Mouse (Mus musculus) gastrocnemius, adult 18-20 months (tissue): ENCODE measurements at regions not wholly inside any gene's neighbourhood (a gene's known extent, or its start where the extent isn't known, plus 50 kb on each side); places are given as distances from the start of the nearest gene placed in this dataset.

Experiments used
- DNase-seq: peaks from one replicate; pipeline ENCODE4 v3.0.0; 2021; ENCODE audit warnings: low spot score

DNA sequence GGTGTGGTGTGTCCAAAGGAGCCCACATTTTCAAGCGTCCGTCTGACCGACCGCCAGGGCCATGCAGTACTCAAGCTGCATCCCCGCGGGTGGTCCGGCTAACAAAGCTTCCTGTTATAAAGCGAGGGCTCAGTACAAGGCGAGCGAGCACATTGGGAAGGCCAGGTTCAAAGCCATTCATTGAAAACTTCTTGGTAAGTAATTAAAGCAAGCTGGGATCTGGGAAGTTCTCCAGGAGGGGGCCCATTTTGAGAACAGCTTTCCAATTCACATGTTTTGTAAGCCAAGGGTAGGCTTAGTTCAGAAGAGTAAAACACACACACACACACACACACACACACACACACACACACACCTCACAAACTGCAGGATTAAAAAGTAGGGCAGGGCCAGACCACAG is 57.3 kb upstream of the Prep start:
- DNase-seq: no peak

DNA sequence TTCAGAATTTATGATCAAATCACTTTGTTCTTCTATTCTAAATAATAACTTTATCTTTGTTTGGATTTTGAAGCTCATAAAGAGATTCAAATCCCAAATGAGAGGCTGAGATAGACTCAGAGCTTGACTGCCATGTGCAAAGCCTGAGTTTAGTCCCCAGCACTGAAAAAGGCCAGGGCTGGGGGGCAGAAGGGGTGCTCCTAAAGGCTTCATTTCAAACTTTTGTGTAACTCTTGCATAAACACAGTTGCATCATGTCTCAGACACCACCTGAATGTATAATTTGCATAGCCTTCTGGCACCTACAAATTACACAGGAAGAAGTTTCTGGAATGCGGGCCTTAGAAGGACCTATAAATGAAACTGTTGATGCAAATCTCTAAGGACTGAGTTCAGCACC is 57.8 kb upstream of the Prep start:
- no peak for DNase-seq

- no peak for DNase-seq
Measured at GRCm38 (mm10) chr10:45004037-45004653, 62.9 kb upstream of the Prep start.

DNA sequence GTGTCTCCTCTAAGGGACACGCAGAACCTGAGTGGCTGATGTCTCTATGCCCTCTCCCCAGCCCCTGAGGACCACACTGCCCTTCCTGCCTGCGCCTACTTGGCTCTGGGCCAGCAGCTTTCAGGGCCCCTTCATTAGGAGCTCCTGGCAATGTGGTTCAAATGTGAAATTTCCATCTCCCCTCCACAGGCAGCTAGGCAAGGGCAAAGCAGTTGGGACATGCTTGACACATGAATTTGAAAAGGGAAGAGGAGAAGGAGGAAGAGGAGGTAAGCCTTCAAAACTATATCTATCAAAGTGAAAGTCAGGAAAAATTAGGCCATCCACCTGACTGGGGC is 63.7 kb upstream of the Prep start:
- DNase-seq: no peak

DNA sequence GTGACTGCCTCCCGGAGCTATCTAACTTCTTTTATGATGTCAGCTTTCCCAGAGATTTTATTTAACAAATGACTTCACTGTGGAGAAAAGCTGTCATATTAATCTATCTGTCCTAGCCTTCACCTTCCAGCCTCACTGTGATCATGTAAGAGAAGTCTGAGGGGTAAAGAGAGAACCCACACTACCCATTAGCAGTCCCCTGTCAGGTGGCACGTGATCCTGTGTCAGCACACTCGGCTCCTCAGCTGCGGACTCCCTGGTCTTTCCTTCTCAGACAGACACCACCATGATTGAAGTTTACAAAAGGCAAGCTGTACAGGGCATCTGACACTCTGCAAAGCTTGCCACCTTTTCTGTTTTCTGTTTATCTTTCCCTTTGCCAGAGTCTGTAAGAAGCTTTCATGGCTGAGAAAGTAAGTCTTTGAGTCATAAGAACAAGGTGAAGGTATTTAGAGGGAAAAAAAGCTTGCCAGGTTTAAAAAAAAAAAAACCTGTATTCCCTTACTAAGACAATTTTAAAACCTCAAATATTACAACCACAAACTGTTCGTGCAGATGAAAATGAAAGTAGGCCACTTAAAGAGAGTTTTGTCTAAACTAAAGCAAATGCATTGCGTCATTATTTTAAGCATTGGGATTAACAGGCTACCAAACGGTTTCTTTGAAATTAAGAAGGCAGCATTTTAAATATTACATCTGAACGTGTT is 64.2 kb upstream of the Prep start:
- no peak for DNase-seq

GRCm38 (mm10) chr10:45000873-45001859 is 65.8 kb upstream of the Prep start:
- DNase-seq: peak; percentile 48

GRCm38 (mm10) chr10:45000027-45000840 is 66.8 kb upstream of the Prep start:
- DNase-seq: no peak

GRCm38 (mm10) chr10:44997906-44998289 is 69.1 kb upstream of the Prep start:
- no peak for DNase-seq

DNA sequence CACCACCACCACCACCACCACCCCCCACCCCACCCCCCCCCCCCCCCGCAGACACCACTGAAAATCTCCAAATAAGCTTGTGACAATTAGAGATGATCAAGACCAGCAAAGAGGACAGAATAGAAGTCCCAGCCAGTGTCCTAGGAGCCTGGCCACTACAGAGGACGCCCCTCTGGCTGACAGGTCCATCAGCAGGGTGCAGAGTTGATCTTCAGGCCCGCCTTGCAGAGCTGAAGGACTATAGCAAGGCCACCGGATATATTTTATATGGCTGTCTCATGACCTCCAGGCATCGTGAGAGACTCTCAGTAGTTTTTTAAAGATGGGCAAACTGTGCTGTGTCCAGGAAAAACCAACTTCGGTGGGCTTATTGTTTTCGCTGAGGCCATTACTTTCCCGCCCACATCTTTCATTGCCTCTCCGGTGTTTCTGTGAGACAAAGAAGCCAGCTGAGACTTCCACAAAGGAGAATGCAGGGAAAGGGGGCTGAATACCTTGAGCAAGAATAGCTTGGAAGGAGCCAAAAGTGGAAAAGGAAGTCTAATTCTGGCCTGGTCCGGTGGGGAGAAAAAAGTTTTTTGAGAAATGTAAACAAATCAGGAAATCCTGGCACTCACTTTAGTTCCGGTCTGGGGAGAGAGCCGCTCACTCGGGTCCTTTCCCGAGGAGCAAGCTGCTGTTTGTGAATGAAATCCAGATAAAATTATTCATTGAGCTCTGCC is 69.7 kb upstream of the Prep start:
- no peak for DNase-seq

DNA sequence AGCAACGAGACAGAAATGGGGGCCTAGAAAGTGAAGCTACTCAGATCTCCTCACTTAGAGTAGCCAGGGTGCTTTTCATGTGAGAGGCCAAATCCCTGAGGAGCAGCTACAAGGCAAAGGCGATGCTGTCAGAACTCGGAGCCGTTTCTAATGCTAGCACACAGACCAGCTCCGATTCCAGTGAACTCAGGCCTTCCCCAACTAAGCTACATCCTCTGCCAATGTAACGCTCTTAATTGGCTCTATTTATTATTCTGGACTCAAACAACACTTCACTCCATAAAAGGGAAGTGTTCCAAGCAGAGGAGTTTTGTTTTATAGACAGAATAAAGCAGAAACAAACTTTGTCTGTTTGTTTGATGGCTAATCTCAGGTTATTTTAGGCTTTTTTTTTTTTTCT is 71.2 kb upstream of the Prep start:
- no peak for DNase-seq

DNA sequence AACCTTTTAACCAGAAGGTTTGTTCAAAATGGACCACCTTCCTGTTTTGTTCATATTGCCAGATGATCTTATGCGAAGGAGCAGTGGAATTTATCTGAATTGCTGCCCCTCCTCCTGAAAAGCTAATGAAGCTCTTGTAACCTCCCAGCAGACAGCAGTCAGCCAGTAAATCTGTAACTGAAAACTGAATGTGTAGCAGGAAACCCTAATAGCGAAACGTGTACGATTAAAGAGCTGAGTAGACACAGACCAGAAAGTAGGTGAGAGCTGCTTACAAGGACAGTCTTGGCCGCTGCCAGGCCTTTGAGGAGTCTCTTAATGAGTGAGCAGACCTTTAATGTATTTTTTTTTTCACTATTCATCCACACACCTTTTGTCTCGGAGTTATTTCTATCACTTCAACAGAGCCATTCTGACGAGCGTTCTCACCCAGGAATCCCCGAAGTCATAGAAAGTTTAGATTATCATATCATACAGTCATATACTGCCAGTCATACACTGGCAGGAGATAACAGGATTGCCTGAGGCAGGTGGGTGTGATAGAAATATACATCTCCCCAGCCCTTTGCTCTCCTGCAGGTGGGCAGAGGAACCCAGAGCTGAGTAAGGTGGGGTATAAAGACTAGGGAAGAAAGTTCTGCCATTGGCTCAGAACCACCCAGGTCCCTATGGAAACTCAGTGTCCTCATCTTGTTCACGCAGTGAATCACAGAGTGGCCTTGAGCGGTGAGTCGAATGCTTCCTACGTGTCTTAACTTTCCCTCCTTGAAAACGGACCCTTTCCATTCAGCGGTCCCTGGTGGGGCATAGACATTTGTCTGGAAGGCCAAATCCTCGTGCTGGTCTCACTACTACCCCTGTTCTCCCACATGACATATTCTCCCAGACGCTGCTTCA is 72.4 kb upstream of the Prep start:
- DNase-seq: no peak

DNA sequence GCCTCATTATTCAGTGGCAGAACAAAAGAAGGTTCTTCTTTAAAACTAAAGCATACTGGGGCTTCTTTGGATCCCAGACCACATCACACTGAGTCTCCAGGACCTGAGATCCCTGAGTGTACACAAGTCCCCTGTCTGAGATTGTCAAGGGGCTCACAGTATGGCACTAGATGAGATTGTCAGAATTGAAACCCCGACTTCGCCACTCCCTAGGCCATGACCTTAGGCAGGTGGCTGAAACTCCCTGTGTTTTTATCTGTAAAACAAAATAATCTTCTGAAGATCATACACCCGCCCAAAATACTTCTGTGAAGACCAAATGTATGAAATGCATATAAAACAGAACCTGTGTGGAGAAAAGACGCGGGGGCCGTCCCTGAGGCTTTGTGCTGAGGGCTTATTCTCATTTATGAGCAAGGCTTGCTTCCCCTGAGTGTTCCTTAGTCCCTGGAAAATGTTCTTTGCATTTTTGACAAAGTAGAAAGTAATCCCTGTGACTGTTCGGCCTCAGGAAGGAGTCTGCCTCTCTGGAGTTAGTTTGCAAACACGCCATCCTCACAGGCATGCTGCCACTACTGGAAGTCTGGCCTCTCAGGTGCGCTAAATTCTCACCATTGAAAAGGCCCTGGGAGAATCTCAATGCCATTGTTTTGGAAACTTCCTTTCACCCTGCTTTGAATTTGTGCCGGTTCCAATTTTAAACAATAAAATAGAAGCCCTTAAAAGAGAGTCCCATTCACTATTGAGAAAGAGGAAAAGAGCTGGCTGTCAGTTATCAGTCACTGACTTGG is 73.3 kb upstream of the Prep start:
- DNase-seq: no peak

DNA sequence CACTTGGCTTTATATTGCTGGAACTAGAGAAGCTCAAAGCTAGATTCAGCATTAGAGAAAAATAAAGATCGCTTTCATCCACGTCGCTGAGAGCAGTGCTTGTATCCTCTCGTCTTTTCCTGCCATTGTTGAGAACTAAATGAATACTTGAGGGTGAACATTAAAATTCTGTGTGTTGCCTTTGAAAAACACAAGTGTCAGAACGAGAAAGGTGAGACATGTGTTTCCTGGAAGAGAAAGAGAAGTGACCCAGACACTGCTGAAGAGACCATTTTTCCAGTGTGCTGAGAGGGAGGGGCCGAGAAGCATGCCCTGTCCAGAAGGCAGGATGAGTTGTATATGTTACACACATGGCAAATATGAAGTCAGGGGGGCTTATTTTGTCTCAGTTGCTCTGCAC is 77.5 kb upstream of the Prep start:
- DNase-seq: no peak

DNA sequence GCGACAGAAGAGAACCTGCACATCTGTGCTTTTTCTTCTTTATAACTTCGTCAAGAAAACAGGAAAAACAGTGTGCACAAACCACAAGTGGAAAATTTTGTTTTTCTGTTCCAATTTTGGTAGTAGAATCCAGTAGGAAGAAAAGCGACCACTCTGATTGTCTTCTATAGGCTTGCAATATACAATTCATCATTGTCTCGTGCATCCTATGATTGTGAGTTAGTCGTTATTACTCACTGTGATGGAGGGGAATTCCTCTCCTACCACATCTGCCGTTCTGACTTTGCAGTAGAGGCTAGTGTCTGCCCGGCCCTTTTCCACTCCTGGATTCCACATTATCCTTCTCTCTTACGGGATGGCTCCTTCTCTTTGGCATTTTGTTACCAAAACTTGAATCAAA is 78.2 kb upstream of the Prep start:
- DNase-seq: no peak

GRCm38 (mm10) chr10:44987615-44988014 is 79.4 kb upstream of the Prep start:
- no peak for DNase-seq

DNA sequence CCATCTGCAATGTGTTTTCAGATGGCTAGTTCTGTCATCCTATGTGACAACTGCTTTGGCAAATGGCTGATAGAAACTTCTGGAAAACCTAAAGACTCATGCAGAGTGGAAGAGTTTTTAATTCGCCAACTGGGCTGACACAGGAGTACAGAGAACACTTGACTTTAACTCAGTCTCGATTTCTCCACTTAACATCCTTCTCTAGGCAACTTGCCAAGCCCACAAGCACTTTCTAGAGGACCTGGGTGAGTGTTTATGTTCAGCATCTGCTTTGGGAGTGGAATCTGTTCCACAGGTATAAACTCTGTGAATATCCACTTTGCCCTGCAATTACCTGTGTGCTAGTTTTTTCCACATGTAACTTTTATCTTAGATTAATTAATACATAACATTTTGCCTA is 85.1 kb upstream of the Prep start:
- no peak for DNase-seq

DNA sequence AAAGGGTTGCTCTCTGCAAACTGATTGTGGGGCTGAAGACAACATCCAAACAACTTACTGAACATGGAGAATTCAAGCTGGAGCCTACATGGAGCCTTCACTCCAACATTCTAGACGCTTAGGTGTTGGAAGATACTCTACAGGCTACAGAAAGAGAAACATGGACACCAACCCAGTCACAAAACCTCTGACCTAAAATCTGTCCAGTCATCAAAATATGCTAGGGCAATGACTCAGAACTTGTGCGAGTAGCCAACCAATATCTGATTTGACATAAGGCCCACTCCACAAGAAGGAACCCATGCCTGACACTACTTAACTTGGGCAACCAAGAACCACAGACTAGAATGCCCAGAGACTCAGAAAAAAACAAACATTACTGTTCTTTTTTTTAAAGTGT is 90.2 kb upstream of the Prep start:
- DNase-seq: no peak

- no peak for DNase-seq
Measured at GRCm38 (mm10) chr10:44971911-44972310, 95.1 kb upstream of the Prep start.

DNA sequence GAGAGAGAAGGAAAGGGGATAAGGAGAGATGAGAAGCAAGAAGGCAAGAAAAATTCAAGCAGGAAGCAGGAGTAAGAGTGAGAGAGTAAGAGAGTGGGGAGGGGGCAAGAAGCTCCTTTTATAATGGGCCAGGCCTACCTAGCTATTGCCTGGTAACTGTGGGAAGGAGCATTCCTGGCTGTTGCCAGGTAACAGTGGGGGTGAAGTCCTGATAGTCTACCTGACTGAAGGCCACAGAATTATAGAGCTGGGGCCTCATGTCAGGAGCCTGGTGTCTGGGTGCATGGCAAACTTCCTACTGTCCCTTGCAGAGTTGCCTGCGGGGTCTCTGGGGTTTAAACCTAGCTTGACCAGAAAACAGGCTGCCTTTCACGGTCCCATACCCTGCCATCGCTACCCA is 107.0 kb upstream of the Prep start:
- DNase-seq: no peak
